Mouse (Mus musculus) ES-E14 (cell line): ENCODE measurements around the gene Olfr1222. TPM values are rescaled to one million over a fixed set of nuclear protein-coding genes. Genes with fewer than 3 reads are reported as not detected.

Experiments
- DNase-seq: peaks from one replicate; pipeline ENCODE4 v3.0.0-alpha.2; 2013; ENCODE audit warnings: low read depth, low spot score
- H3K27ac ChIP-seq: 2 replicates; pipeline ENCODE4 v1.5.1; 2012; ENCODE audit warnings: low read depth, mild to moderate bottlenecking, low read length, moderate library complexity, mixed read lengths; ENCODE audit not compliant: poor library complexity, insufficient read depth, severe bottlenecking
- H3K36me3 ChIP-seq: 2 replicates; pipeline ENCODE4 v1.6.1; 2012; ENCODE audit warnings: mild to moderate bottlenecking, low read length, moderate library complexity, mixed read lengths; ENCODE audit not compliant: control insufficient read depth, poor library complexity, insufficient read depth, severe bottlenecking
- H3K4me1 ChIP-seq, 2 experiments: fragments of 150-350 bp in 1 of 2; sonication (generic) in 1 of 2; 2 replicates each; pipeline ENCODE4 v1.6.1; 2012; ENCODE audit warnings: low read length in 2 of 2, mild to moderate bottlenecking in 1 of 2, mixed read lengths in 1 of 2; ENCODE audit not compliant: control insufficient read depth in 2 of 2, insufficient read depth in 2 of 2, poor library complexity in 1 of 2
- H3K4me3 ChIP-seq, 2 experiments: fragments of 150-350 bp in 1 of 2; sonication (generic) in 1 of 2; 2 replicates each; pipeline ENCODE4 v1.5.1; 2012; ENCODE audit warnings: low read length in 2 of 2, low read depth in 1 of 2, mild to moderate bottlenecking in 1 of 2, mixed read lengths in 1 of 2; ENCODE audit not compliant: insufficient read depth in 1 of 2, poor library complexity in 1 of 2, severe bottlenecking in 1 of 2
- H3K9ac ChIP-seq: 2 replicates; pipeline ENCODE4 v1.6.1; 2012; ENCODE audit warnings: low read depth, mild to moderate bottlenecking, low read length, mixed read lengths; ENCODE audit not compliant: poor library complexity, insufficient read depth, severe bottlenecking
- H3K9me3 ChIP-seq: fragments of 150-350 bp; sonication (generic); 2 replicates; pipeline ENCODE4 v1.6.1; 2012; ENCODE audit warnings: low read depth, mild to moderate bottlenecking, low read length; ENCODE audit not compliant: control insufficient read depth, insufficient read depth
- CHD2 ChIP-seq: IDR thresholded peaks from 2 replicates; pipeline ENCODE4 v1.6.1; 2014; ENCODE audit warnings: mild to moderate bottlenecking, low read depth, low read length, inconsistent platforms
- HCFC1 ChIP-seq: IDR thresholded peaks from 2 replicates; pipeline ENCODE4 v1.6.1; 2012; ENCODE audit warnings: low read length, inconsistent platforms, borderline replicate concordance; ENCODE audit not compliant: insufficient read depth
- MAFK ChIP-seq: IDR thresholded peaks from 2 replicates; pipeline ENCODE4 v1.6.1; 2014; ENCODE audit warnings: mild to moderate bottlenecking, low read depth, low read length, inconsistent platforms; ENCODE audit not compliant: insufficient read depth
- ZC3H11A ChIP-seq: IDR thresholded peaks from 2 replicates; pipeline ENCODE4 v1.6.1; 2012; ENCODE audit warnings: low read depth, mild to moderate bottlenecking, inconsistent platforms, low read length, borderline replicate concordance
- ZNF384 ChIP-seq: IDR thresholded peaks from 2 replicates; pipeline ENCODE4 v1.6.1; 2012; ENCODE audit warnings: low read depth, low read length, inconsistent platforms
- in situ Hi-C, 2 experiments: fragments of 600-800 bp; cut with MboI; formaldehyde crosslinking; loops; one replicate each; pipeline ENCODE4 v1.15.1; 2025; ENCODE audit warnings: low sequenced_read_pairs in 2 of 2, inconsistent platforms in 1 of 2; ENCODE audit not compliant: unreplicated experiment in 2 of 2
- total RNA-seq: library from RNA; depleted of rRNA; stranded (reverse); fragments of 300-350 nt; gene quantifications from 2 replicates; pipeline ENCODE4 v1.2.3, GENCODE M21; 2012; rRNA removed

Gene Olfr1222
- total RNA-seq, 1 experiment: not detected

GRCm38 (mm10) chr2:89081487-89081886 is 51.4 kb downstream of the Olfr1222 start:
- DNase-seq: no peak
- in situ Hi-C loops: no loop called here
- Histone ChIP-seq H3K36me3 (no peaks in the 10 kb centered on the region), H3K4me3 (no peak overlapping the region), H3K27ac (no peak overlapping the region), H3K4me1 (no peaks in the 10 kb centered on the region), H3K9ac (no peak overlapping the region), H3K9me3 (no peaks in the 10 kb centered on the region)
- TF ChIP-seq MAFK: no peak
- no peak for TF ChIP-seq HCFC1
- TF ChIP-seq ZC3H11A: no peak
- TF ChIP-seq CHD2: no peak
- TF ChIP-seq ZNF384: no peak

Other genes with a start within 250 kb of the Olfr1222 start
- not detected in 2 replicates for gene Olfr1208, start 230.7 kb downstream of the Olfr1222 start, total RNA-seq
- not detected in 2 replicates for gene Olfr1209, start 217.9 kb downstream of the Olfr1222 start, total RNA-seq
- not detected in 2 replicates for gene Olfr1211, start 194.9 kb downstream of the Olfr1222 start, total RNA-seq
- not detected in 2 replicates for gene Olfr1212, start 179.1 kb downstream of the Olfr1222 start, total RNA-seq
- not detected in 2 replicates for gene Gm13762, start 152.8 kb downstream of the Olfr1222 start, total RNA-seq
- not detected in 2 replicates for gene Olfr1214, start 140.4 kb downstream of the Olfr1222 start, total RNA-seq
- gene Olfr1215, start 126.1 kb downstream of the Olfr1222 start, total RNA-seq: not detected in 2 replicates
- gene Olfr1216, start 114.7 kb downstream of the Olfr1222 start, total RNA-seq: not detected in 2 replicates
- not detected in 2 replicates for gene Olfr1217, start 101.0 kb downstream of the Olfr1222 start, total RNA-seq
- gene Olfr1218, start 71.9 kb downstream of the Olfr1222 start, total RNA-seq: not detected in 2 replicates
- gene Olfr1219, start 49.5 kb downstream of the Olfr1222 start, total RNA-seq: not detected in 2 replicates
- not detected in 2 replicates for gene Olfr1220, start 26.2 kb downstream of the Olfr1222 start, total RNA-seq
- not detected in 2 replicates for gene Olfr1221, start 15.8 kb downstream of the Olfr1222 start, total RNA-seq
- gene Olfr1223, start 18.5 kb upstream of the Olfr1222 start, total RNA-seq: not detected in 2 replicates
- not detected in 2 replicates for gene Olfr1224-ps1, start 31.0 kb upstream of the Olfr1222 start, total RNA-seq
- gene Olfr1225, start 41.6 kb upstream of the Olfr1222 start, total RNA-seq: not detected in 2 replicates
- not detected in 2 replicates for gene Olfr1226, start 67.0 kb upstream of the Olfr1222 start, total RNA-seq
- not detected in 2 replicates for gene Olfr1228, start 121.0 kb upstream of the Olfr1222 start, total RNA-seq
- not detected in 2 replicates for gene Olfr1229, start 155.0 kb upstream of the Olfr1222 start, total RNA-seq
- gene Olfr1230, start 164.2 kb upstream of the Olfr1222 start, total RNA-seq: not detected in 2 replicates
- gene Olfr1231, start 174.0 kb upstream of the Olfr1222 start, total RNA-seq: not detected in 2 replicates
- gene Olfr1232, start 196.6 kb upstream of the Olfr1222 start, total RNA-seq: not detected in 2 replicates
- not detected in 2 replicates for gene Olfr1233, start 209.3 kb upstream of the Olfr1222 start, total RNA-seq
- gene Olfr1234, start 231.8 kb upstream of the Olfr1222 start, total RNA-seq: not detected in 2 replicates